Mouse (Mus musculus) small intestine, adult 2 months (tissue): ENCODE measurements around the gene Arpp19. TPM values are rescaled to one million over a fixed set of nuclear protein-coding genes. Genes with fewer than 3 reads are reported as not detected.

Experiments
- H3K27ac ChIP-seq: fragments of 200-500 bp; 2 replicates; pipeline ENCODE4 v1.5.1; 2012; ENCODE audit warnings: low read depth, low read length, control low read depth, inconsistent platforms; ENCODE audit not compliant: insufficient read depth
- H3K27me3 ChIP-seq: fragments of 200-500 bp; 2 replicates; pipeline ENCODE4 v1.6.1; 2012; ENCODE audit warnings: mild to moderate bottlenecking, moderate library complexity, low read length, inconsistent platforms; ENCODE audit not compliant: control insufficient read depth, insufficient read depth
- H3K36me3 ChIP-seq: fragments of 200-500 bp; 2 replicates; pipeline ENCODE4 v1.6.1; 2012; ENCODE audit warnings: mild to moderate bottlenecking, low read length, control low read depth, inconsistent platforms; ENCODE audit not compliant: control insufficient read depth, insufficient read depth
- H3K4me1 ChIP-seq: fragments of 200-500 bp; 2 replicates; pipeline ENCODE4 v1.6.1; 2012; ENCODE audit warnings: low read length, inconsistent platforms, mixed read lengths; ENCODE audit not compliant: control insufficient read depth, insufficient read depth, insufficient read length
- H3K4me3 ChIP-seq: fragments of 200-500 bp; 2 replicates; pipeline ENCODE4 v1.5.1; 2012; ENCODE audit warnings: low read depth, mild to moderate bottlenecking, control low read depth, inconsistent platforms, low read length, moderate library complexity
- CTCF ChIP-seq: fragments of 200-500 bp; IDR thresholded peaks from 2 replicates; pipeline ENCODE4 v1.5.1; 2012; ENCODE audit warnings: low read depth, mild to moderate bottlenecking, control low read depth, inconsistent platforms, low read length, moderate library complexity, mixed read lengths; ENCODE audit not compliant: insufficient replicate concordance, insufficient read length; ENCODE audit errors: extremely low read depth
- POLR2A ChIP-seq: fragments of 200-500 bp; IDR thresholded peaks from 2 replicates; pipeline ENCODE4 v1.6.1; 2012; ENCODE audit warnings: low read depth, mild to moderate bottlenecking, control low read depth, inconsistent platforms, low read length, moderate library complexity
- WGBS: fragments of 180-500 bp; shearing (Covaris S2); methylation state at CpG from one replicate; pipeline ENCODE4 v1.1.7; 2018; 5-methylcytosine and 5-hydroxymethylcytosine counted together
- polyA plus RNA-seq: library from polyadenylated mRNA; depleted of rRNA; stranded (reverse); fragments of >200 nt; gene quantifications from 2 replicates; pipeline ENCODE4 v1.2.3, GENCODE M21; 2012

Arpp19 gene
- polyA plus RNA-seq, 1 experiment, result 4.4 TPM

GRCm38 (mm10) chr9:75001611-75002204, 35.7 kb upstream of the Arpp19 start:
- H3K4me3 ChIP-seq, result no peak overlapping the region
- 0 out of 2 replicates have a peak overlapping the region, but pooled peaks have one; percentile 21 for H3K27ac ChIP-seq
- TF ChIP-seq POLR2A (no peak), CTCF (no peak)
- no peaks in the 10 kb centered on the region for H3K27me3 ChIP-seq
- WGBS, result 55% methylated on average over 5 of the region's 5 CpGs
- H3K36me3 ChIP-seq, result 0 out of 2 replicates have a peak, but pooled peaks cover under 1% of the 10 kb centered on the region
- H3K4me1 ChIP-seq, result peaks cover 3% of the 10 kb centered on the region

- Histone ChIP-seq H3K27me3 (no peaks in the 10 kb centered on the region), H3K27ac (0 out of 2 replicates have a peak overlapping the region, but pooled peaks have one; percentile 21), H3K36me3 (0 out of 2 replicates have a peak, but pooled peaks cover 3% of the 10 kb centered on the region), H3K4me1 (peaks cover 3% of the 10 kb centered on the region), H3K4me3 (no peak overlapping the region)
- TF ChIP-seq POLR2A, result no peak
- no peak for TF ChIP-seq CTCF
- 58% methylated on average over 3 of the region's 3 CpGs for WGBS
Observed at GRCm38 (mm10) chr9:75002262-75002661, 35.2 kb upstream of the Arpp19 start.

GRCm38 (mm10) chr9:75004203-75004602, 33.2 kb upstream of the Arpp19 start:
- WGBS, result 93% methylated on average over 10 of the region's 10 CpGs
- TF ChIP-seq POLR2A (no peak), CTCF (no peak)
- Histone ChIP-seq H3K4me3 (no peak overlapping the region), H3K27me3 (no peaks in the 10 kb centered on the region), H3K27ac (no peak overlapping the region), H3K4me1 (peaks cover 3% of the 10 kb centered on the region), H3K36me3 (peaks cover 5% of the 10 kb centered on the region; the same call in 1 of the 2 replicates)

GRCm38 (mm10) chr9:75016591-75016990, 20.8 kb upstream of the Arpp19 start:
- no peak overlapping the region for H3K27ac ChIP-seq
- 94% methylated on average over 2 of the region's 2 CpGs for WGBS
- H3K4me3 ChIP-seq, result no peak overlapping the region
- H3K4me1 ChIP-seq, result no peaks in the 10 kb centered on the region
- no peaks in the 10 kb centered on the region for H3K27me3 ChIP-seq
- H3K36me3 ChIP-seq, result peaks cover 7% of the 10 kb centered on the region
- TF ChIP-seq CTCF (no peak), POLR2A (no peak)

GRCm38 (mm10) chr9:75019181-75019580, 18.2 kb upstream of the Arpp19 start:
- 94% methylated on average over 6 of the region's 6 CpGs for WGBS
- no peaks in the 10 kb centered on the region for H3K27me3 ChIP-seq

GRCm38 (mm10) chr9:75019592-75019991, 17.8 kb upstream of the Arpp19 start:
- WGBS, result 89% methylated on average over 3 of the region's 3 CpGs
- no peak overlapping the region for H3K27ac ChIP-seq
- no peak for TF ChIP-seq CTCF
- TF ChIP-seq POLR2A, result no peak

More at GRCm38 (mm10) chr9:75019181-75019580, 18.2 kb upstream of the Arpp19 start:
- no peaks in the 10 kb centered on the region for H3K4me1 ChIP-seq
- H3K27ac ChIP-seq, result no peak overlapping the region
- TF ChIP-seq CTCF (no peak), POLR2A (no peak)
- no peak overlapping the region for H3K4me3 ChIP-seq
- peaks cover 7% of the 10 kb centered on the region for H3K36me3 ChIP-seq

GRCm38 (mm10) chr9:75020561-75020960, 16.9 kb upstream of the Arpp19 start:
- peaks cover 7% of the 10 kb centered on the region for H3K36me3 ChIP-seq

More at GRCm38 (mm10) chr9:75019592-75019991, 17.8 kb upstream of the Arpp19 start:
- peaks cover 7% of the 10 kb centered on the region for H3K36me3 ChIP-seq
- H3K4me3 ChIP-seq, result no peak overlapping the region
- no peaks in the 10 kb centered on the region for H3K4me1 ChIP-seq
- no peaks in the 10 kb centered on the region for H3K27me3 ChIP-seq

More at GRCm38 (mm10) chr9:75020561-75020960, 16.9 kb upstream of the Arpp19 start:
- 79% methylated on average over 4 of the region's 4 CpGs for WGBS
- Histone ChIP-seq H3K4me3 (no peak overlapping the region), H3K4me1 (no peaks in the 10 kb centered on the region), H3K27me3 (no peaks in the 10 kb centered on the region), H3K27ac (no peak overlapping the region)
- TF ChIP-seq CTCF, result no peak
- no peak for TF ChIP-seq POLR2A
